Mouse (Mus musculus): ENCODE data around the gene Draxin. TPM values are rescaled to one million over a fixed set of nuclear protein-coding genes. Genes with fewer than 3 reads are reported as not detected.
A peak's percentile ranks its signal among the peaks of the same experiment; 100 is the strongest.

The Draxin gene
- polyA plus RNA-seq, 1 experiment from 2014 or later = 16.1 TPM

DNA sequence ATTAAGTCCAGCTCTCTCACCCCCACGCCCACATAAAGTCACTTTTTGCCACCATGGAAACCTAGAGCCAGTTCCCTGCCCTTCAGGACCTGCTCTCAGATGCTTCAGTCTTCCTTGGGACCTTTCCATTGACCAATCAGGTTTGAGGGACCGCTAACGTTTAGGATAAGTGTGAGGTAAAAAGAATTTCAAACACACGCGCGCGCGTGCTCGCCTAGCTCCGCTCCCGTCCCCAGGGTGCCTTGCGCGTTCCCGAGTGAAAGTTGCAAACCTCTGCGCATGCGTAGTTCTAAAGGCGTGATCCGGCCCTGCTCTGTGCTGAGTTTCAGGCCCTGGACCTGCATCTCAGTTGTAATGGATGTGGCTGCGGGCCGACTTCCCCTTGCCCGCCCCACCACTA, 55.2 kb downstream of the Draxin start:
- Histone ChIP-seq H3K9me3 (no peaks in the 10 kb centered on the region), H3K4me2 (peak overlapping the region; percentile 55), H3K36me3 (no peaks in the 10 kb centered on the region), H3K27me3 (no peaks in the 10 kb centered on the region), H3K4me1 (replicated peaks) (no peaks in the 10 kb centered on the region; the same call in 1 of the 2 replicates), H3K27ac (replicated peaks) (no peak overlapping the region), H3K9ac (no peak overlapping the region), H3K4me3 (peak overlapping the region; percentile 28)
- ATAC-seq (ENCODE audit: low FRiP score, low read depth) = no peak
- WGBS = 40% methylated on average over 21 of the region's 21 CpGs

DNA sequence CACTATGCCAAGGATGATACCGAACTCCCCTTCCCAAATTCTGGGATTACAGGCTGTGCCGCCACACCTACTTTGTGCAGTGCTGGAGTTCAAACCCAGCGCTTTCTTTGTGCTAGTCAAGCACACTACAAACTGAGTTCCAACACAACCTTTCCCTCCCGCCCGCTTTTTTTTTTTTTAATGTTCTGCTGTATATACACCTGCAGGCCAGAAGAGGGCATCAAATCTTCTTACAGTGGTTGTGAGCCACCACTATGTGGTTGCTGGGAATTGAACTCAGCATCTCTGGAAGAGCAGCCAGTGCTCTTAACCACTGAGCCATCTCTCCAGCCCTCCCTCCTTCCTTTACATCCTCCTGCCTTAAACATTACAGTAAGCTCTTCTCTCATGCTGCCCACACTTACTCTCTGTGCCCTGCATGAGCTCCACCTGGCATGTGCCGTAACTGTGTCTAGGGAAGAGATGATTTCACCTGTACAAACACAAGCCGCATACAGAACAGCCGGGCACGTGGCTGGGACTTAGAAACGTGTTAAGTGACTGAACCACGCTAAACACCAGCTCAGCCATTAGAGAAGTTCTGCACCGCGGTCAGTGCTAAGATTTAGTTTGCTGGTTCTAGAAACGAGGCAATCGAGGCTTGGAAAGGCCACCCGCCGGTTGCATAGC, 55.8 kb downstream of the Draxin start:
- Histone ChIP-seq H3K4me3 (peak overlapping the region; percentile 28), H3K4me2 (peak overlapping the region; percentile 55), H3K36me3 (no peaks in the 10 kb centered on the region), H3K9me3 (no peaks in the 10 kb centered on the region), H3K9ac (no peak overlapping the region), H3K27ac (replicated peaks) (no peak overlapping the region), H3K4me1 (replicated peaks) (no peaks in the 10 kb centered on the region; the same call in 1 of the 2 replicates), H3K27me3 (no peaks in the 10 kb centered on the region)
- 50% methylated on average over 17 of the region's 17 CpGs for WGBS
- peak; percentile 35; the same call in 1 of the 2 replicates for ATAC-seq (ENCODE audit: low FRiP score, low read depth)

DNA sequence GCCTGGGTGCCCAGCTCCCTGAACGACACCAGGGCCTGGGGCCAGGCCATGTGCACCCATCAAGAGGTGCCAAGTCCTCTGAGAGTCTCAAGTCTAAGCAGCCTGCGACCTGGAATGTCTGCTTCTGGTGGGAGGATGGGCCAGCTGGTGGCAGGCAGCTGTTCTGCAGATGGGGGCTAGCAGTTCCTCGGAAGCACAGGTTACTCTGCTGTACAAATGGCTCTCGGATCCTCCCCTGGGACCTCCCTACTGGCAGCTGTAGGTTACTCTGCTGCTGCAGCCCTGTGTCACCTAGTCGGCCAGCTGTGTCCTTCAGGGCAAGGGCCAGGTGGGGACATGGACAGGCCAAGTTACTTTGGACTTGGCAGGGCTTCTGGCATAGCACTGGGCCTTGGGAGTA, 59.0 kb downstream of the Draxin start:
- no peaks in the 10 kb centered on the region for H3K27me3 ChIP-seq
- peak; percentile 19; the same call in 1 of the 2 replicates for ATAC-seq (ENCODE audit: low FRiP score, low read depth)
- H3K36me3 ChIP-seq = no peaks in the 10 kb centered on the region
- WGBS = 63% methylated on average over 5 of the region's 5 CpGs
- H3K4me1 ChIP-seq (replicated peaks) = no peaks in the 10 kb centered on the region; the same call in 1 of the 2 replicates
- no peak overlapping the region for H3K9ac ChIP-seq
- no peak overlapping the region for H3K4me2 ChIP-seq
- H3K27ac ChIP-seq (replicated peaks) = no peak overlapping the region
- no peaks in the 10 kb centered on the region for H3K9me3 ChIP-seq
- H3K4me3 ChIP-seq = no peak overlapping the region

DNA sequence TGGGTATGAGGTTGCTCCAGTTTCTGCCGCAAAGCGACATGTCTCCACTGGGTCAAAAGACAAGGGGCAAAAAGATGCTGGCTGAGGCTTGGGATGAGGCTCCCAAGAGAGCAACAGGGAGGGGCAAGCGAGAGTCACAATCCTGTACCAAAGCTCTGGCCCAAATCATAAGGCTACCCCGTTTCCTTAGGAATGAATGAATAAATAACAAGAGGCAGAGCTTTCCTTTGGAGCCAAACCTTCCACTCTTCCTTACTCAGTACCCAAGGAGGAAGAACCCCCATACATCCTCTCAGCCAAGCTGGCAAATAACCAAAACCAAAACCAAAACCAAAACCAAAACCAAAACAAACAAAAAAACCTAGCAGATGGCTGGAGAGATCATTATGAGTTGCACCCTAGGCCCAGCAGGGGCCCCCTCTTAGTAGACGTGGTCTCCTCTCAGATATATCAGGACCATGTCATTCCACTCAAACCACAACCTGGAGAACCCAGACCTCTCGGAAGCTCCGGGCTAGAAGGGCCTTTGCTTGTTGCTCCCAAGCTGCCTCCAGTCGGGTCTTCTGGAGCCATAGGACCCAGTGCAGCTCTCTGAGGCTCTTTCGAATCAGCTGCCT, 60.8 kb downstream of the Draxin start:
- H3K4me2 ChIP-seq = no peak overlapping the region
- H3K36me3 ChIP-seq = no peaks in the 10 kb centered on the region
- no peak overlapping the region for H3K27ac ChIP-seq (replicated peaks)
- no peak for ATAC-seq (ENCODE audit: low FRiP score, low read depth)
- no peak overlapping the region for H3K4me3 ChIP-seq
- WGBS = 86% methylated on average over 9 of the region's 9 CpGs
- H3K4me1 ChIP-seq (replicated peaks) = no peaks in the 10 kb centered on the region; the same call in 1 of the 2 replicates
- H3K9ac ChIP-seq = no peak overlapping the region
- no peaks in the 10 kb centered on the region for H3K27me3 ChIP-seq
- H3K9me3 ChIP-seq = no peaks in the 10 kb centered on the region

DNA sequence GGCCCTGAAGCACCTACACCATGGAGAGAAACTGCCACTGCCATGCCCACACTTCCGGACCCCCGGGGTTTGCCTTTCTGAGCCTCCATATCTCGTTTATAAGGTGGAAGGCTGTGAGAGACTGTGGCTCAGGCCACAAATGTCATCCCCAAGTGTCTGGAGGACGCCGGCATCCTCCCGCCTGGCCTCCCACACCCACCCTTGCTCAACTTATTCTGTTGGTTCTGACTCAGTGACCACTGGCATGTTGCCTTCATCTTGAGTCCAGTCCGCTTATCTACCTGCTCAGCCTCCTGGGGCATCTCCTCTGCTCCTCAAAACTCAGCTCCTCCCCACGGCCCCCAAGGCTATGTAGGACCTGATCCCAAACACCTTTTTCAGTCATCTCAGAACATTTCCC, 63.2 kb downstream of the Draxin start:
- no peak overlapping the region for H3K9ac ChIP-seq
- H3K27ac ChIP-seq (replicated peaks) = no peak overlapping the region
- H3K4me2 ChIP-seq = no peak overlapping the region
- no peaks in the 10 kb centered on the region for H3K4me1 ChIP-seq (replicated peaks)
- H3K4me3 ChIP-seq = no peak overlapping the region
- no peaks in the 10 kb centered on the region for H3K36me3 ChIP-seq
- 89% methylated on average over 8 of the region's 8 CpGs for WGBS
- no peaks in the 10 kb centered on the region for H3K27me3 ChIP-seq
- ATAC-seq (ENCODE audit: low FRiP score, low read depth) = no peak
- H3K9me3 ChIP-seq = no peaks in the 10 kb centered on the region

DNA sequence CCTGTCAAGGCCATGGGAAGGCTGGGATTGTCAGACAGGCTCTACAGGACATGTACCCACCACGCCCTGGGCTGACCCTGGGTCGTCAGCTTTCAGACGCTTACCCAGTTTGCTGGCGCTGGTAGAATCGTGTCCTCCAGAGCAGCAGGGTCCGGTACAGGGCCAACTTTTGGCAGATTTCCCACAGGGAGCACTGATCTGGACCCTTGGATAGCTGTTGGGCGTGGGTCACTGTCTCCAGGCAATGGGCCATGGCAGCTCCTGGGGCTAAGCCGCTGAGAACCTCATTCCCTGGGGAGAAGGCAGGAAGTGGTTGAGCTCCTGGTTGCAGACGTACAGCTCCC, 64.1 kb downstream of the Draxin start:
- Histone ChIP-seq H3K4me3 (no peak overlapping the region), H3K4me1 (replicated peaks) (no peaks in the 10 kb centered on the region), H3K9ac (no peak overlapping the region), H3K9me3 (no peaks in the 10 kb centered on the region), H3K27me3 (no peaks in the 10 kb centered on the region), H3K4me2 (no peak overlapping the region), H3K36me3 (no peaks in the 10 kb centered on the region), H3K27ac (replicated peaks) (no peak overlapping the region)
- 43% methylated on average over 9 of the region's 9 CpGs for WGBS
- no peak for ATAC-seq (ENCODE audit: low FRiP score, low read depth)

DNA sequence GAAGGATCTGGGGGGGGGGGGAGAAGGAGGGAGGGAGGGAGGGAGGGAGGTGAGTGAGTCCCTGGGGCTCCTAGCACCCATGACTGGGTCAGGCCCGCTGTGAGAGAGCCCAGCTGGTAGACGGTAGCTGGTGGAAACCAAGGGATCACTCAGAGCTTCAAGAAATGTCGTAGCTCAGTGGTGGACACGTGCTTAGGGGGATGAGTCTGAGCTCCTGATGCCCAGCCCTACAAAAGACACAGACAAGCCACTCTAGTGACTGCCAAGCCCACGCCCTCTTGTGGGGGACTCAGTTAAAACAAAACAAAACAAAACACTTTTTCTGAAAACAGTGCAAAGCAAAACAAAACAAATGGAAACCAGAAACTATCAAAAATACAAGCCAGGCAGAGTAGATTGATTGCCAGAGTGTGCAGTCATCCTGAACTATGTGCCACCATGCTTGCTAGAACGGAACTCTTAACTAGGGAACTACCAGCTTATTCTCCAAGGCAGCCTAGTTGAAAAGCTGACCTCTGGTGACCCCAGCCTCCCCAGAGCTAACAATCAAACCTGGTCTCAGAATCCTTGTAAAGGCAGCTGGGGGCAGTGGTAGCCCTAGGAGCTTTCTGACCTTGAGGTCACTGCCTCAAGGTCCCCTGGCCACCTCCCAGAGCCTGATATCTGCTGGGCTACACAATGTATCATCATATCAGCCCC, 64.6 kb downstream of the Draxin start:
- no peak overlapping the region for H3K4me3 ChIP-seq
- H3K27me3 ChIP-seq = no peaks in the 10 kb centered on the region
- H3K4me1 ChIP-seq (replicated peaks) = no peaks in the 10 kb centered on the region
- no peaks in the 10 kb centered on the region for H3K9me3 ChIP-seq
- H3K27ac ChIP-seq (replicated peaks) = no peak overlapping the region
- no peak for ATAC-seq (ENCODE audit: low FRiP score, low read depth)
- whole genome bisulfite sequencing = 30% methylated on average over 6 of the region's 6 CpGs
- H3K4me2 ChIP-seq = no peak overlapping the region
- H3K36me3 ChIP-seq = no peaks in the 10 kb centered on the region
- no peak overlapping the region for H3K9ac ChIP-seq

DNA sequence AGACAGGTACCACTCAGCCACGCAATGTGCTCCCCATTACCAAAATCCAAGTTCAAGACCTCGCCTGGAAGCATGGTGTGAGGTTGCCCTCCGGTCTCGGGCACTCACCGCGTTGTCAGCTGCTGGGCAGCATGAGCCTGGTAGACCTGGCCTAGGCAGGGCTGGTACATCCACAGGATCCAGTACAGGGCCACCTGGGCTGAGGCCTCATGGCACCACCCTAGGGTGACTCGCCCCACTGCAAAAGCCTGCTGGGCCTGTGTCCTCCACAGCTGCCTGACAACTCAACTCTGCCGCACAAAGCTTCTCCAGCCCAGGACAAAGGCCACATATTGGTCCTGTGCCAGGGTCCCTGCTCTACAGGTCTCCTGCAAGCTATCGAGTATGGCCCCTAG, 69.4 kb downstream of the Draxin start:
- Histone ChIP-seq H3K27ac (replicated peaks) (no peak overlapping the region), H3K4me2 (no peak overlapping the region), H3K9me3 (no peaks in the 10 kb centered on the region), H3K9ac (no peak overlapping the region), H3K4me3 (no peak overlapping the region), H3K36me3 (peaks cover 14% of the 10 kb centered on the region), H3K27me3 (no peaks in the 10 kb centered on the region), H3K4me1 (replicated peaks) (no peaks in the 10 kb centered on the region)
- ATAC-seq (ENCODE audit: low FRiP score, low read depth) = no peak
- WGBS = 89% methylated on average over 9 of the region's 9 CpGs

DNA sequence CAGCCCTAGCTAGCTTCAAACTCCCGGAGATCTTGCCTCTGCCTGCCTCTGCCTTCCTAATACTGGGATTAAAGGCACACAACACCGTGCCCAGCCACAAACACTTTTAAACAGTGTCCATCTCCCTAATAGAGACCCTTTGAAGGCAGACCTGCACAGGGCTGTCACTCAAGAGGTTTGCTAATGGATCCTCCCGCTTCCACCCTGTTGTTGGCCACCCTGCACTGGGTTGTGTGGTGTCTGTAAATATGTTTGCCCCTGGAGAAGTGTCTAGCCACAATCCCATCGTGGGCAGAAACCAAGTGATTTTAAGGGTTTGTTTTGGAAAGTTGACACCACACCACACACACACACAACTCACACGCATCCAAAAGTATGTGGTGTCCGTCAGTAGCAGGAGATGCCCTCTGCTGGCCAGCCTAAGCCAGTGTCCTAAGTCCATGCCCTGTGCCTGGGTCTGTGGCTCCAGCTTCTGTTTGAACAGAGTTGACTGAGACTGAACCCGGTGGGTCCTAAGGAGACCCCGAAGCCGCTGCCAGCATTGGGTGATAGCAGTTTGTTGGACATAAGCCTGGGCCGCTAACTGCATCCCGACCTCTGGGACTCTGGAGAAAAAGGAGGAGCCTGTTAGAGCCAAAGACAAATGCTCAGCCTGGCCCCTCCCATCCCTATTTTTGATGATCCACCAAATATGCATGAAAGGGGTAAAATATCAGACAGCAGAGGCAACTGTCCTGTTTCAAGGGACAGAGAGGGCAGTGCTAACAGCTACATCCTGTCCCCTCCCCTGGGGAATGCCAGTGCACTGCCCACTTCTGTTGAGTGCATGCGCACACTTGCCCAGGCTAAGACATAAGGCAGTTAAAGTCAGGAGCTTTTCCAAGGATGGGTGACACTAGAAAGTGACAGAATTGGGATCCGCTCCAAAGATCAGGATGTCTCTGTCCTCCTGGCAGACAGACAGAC, 70.1 kb downstream of the Draxin start:
- H3K9ac ChIP-seq = no peak overlapping the region
- no peak overlapping the region for H3K27ac ChIP-seq (replicated peaks)
- no peaks in the 10 kb centered on the region for H3K4me1 ChIP-seq (replicated peaks)
- H3K36me3 ChIP-seq = peaks cover 21% of the 10 kb centered on the region
- ATAC-seq (ENCODE audit: low FRiP score, low read depth) = no peak
- H3K4me3 ChIP-seq = no peak overlapping the region
- 55% methylated on average over 13 of the region's 13 CpGs for WGBS
- no peak overlapping the region for H3K4me2 ChIP-seq
- no peaks in the 10 kb centered on the region for H3K27me3 ChIP-seq
- no peaks in the 10 kb centered on the region for H3K9me3 ChIP-seq

DNA sequence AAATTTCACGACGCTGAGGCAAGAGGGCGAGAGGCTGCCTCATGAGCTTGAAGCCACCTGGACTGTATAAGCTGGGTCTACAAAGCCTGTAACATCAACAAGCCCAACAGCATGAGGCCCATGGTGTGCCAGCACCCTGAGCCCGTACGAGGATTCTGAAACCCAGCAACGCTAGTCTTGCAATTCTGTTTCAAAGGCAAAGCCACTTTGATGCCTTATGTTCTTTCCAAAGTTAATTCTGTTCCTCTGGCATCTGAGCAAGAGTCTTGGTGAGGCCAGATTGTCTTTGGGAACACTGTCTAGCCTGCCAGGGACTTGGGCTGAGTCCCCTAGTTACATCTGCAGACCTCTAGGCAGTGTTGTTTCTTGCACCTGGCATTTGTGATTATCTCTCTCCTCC, 71.5 kb downstream of the Draxin start:
- Histone ChIP-seq H3K9ac (no peak overlapping the region), H3K4me2 (no peak overlapping the region), H3K4me1 (replicated peaks) (no peaks in the 10 kb centered on the region), H3K27me3 (no peaks in the 10 kb centered on the region), H3K27ac (replicated peaks) (no peak overlapping the region), H3K36me3 (peaks cover 28% of the 10 kb centered on the region), H3K9me3 (no peaks in the 10 kb centered on the region), H3K4me3 (no peak overlapping the region)
- WGBS = 83% methylated on average over 6 of the region's 6 CpGs
- no peak for ATAC-seq (ENCODE audit: low FRiP score, low read depth)

DNA sequence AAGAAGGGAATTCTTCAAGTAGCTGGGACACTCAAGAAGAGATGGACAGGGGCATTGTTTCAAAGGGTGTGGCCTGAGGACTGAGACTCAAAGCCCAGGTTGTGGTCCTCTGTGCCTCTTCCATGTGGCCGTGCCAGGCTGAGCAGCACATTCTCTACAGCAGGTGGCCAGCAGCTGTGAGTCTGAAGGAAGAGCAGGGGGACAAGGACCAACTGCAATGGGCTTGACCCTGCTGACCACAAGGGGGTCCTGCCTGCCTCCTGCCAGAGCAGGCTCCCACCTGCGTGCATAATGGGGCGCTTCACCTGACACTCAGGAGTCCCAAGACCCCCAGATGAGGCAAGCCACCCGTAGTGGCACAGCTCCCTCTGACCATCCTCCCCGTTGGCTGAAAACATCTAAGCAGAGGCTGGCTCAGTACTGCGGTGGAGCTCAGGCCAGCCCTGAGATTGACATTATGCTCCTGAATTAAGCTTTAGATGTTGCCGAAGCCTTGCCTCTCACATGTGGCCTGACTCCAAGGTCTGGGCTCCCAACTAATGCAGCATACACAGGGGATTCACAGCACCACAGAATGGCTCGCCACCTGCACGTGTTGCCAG, 72.2 kb downstream of the Draxin start:
- Histone ChIP-seq H3K9me3 (no peaks in the 10 kb centered on the region), H3K4me2 (no peak overlapping the region), H3K9ac (no peak overlapping the region), H3K36me3 (peaks cover 35% of the 10 kb centered on the region), H3K4me3 (no peak overlapping the region), H3K27ac (replicated peaks) (no peak overlapping the region), H3K4me1 (replicated peaks) (no peaks in the 10 kb centered on the region), H3K27me3 (no peaks in the 10 kb centered on the region)
- ATAC-seq (ENCODE audit: low FRiP score, low read depth) = no peak
- 88% methylated on average over 9 of the region's 9 CpGs for WGBS
